Mouse (Mus musculus) olfactory bulb, adult 2 months (tissue): Measurements from ENCODE around the gene Soat1. TPM values are rescaled to one million over a fixed set of nuclear protein-coding genes. Genes with fewer than 3 reads are reported as not detected.

Experiments used
- H3K27ac ChIP-seq: fragments of 200-500 bp; 2 replicates; pipeline ENCODE4 v1.5.1; 2012; ENCODE audit warnings: low read depth, low read length; ENCODE audit not compliant: insufficient read depth
- H3K4me1 ChIP-seq: fragments of 200-500 bp; 2 replicates; pipeline ENCODE4 v1.6.1; 2012; ENCODE audit warnings: low read length; ENCODE audit not compliant: control insufficient read depth, insufficient read depth
- H3K4me3 ChIP-seq: fragments of 200-500 bp; 2 replicates; pipeline ENCODE4 v1.5.1; 2012; ENCODE audit warnings: mild to moderate bottlenecking, low read depth, low read length, moderate library complexity; ENCODE audit not compliant: insufficient read depth
- CTCF ChIP-seq: fragments of 200-500 bp; IDR thresholded peaks from 2 replicates; pipeline ENCODE4 v1.5.1; 2012; ENCODE audit warnings: low read depth, mild to moderate bottlenecking, low read length, moderate library complexity; ENCODE audit not compliant: insufficient read depth
- POLR2A ChIP-seq: fragments of 200-500 bp; IDR thresholded peaks from 2 replicates; pipeline ENCODE4 v1.6.1; 2012; ENCODE audit warnings: mild to moderate bottlenecking, low read depth, low read length, moderate library complexity; ENCODE audit not compliant: insufficient read depth
- WGBS: fragments of 180-500 bp; shearing (Covaris S2); methylation state at CpG from one replicate; pipeline ENCODE4 v1.1.7; 2018; 5-methylcytosine and 5-hydroxymethylcytosine counted together
- polyA plus RNA-seq: library from polyadenylated mRNA; stranded (reverse); fragments of >200 nt; gene quantifications from 2 replicates; pipeline ENCODE4 v1.2.4, GENCODE M21; 2012; ENCODE audit warnings: low replicate concordance; ENCODE audit not compliant: missing spikeins, insufficient read depth, insufficient read length

The Soat1 gene
- polyA plus RNA-seq, 1 experiment, result not detected

DNA sequence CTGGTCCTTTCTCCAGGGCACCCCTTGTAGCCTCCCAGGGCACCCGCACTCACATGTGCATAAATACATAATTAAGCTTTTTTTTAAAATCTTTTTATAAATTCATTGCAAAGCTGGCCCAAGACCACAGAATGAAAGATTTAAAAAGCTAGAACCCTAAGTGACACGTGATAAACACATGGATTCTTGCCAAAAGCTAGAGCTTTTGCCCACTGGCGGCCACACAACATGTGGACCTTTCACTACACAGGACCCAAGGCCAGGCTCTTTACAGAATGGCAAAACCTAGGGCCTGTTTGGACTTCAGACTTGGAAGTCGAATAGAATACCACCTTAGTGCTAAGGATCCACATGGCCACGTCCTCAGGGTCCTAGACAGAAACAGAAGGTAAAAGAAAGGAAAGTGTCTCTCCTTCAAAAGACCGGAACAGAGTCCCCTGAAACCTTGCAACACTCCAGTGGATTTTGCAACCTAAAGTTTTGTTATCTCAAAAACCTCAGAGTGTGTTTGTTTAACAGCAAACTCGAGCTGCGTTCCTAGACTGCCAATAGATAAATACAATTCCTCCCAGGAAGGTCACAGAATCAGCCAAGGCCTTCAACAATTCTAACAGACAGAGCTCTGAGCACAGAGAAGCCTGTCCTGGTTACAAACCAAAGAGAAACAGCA is 15.6 kb downstream of the Soat1 start:
- 76% methylated on average over 8 of the region's 8 CpGs for WGBS
- Histone ChIP-seq H3K27ac (no peak overlapping the region), H3K4me1 (peaks cover 3% of the 10 kb centered on the region; the same call in 1 of the 2 replicates), H3K4me3 (no peak overlapping the region)
- TF ChIP-seq POLR2A (no peak), CTCF (no peak)

DNA sequence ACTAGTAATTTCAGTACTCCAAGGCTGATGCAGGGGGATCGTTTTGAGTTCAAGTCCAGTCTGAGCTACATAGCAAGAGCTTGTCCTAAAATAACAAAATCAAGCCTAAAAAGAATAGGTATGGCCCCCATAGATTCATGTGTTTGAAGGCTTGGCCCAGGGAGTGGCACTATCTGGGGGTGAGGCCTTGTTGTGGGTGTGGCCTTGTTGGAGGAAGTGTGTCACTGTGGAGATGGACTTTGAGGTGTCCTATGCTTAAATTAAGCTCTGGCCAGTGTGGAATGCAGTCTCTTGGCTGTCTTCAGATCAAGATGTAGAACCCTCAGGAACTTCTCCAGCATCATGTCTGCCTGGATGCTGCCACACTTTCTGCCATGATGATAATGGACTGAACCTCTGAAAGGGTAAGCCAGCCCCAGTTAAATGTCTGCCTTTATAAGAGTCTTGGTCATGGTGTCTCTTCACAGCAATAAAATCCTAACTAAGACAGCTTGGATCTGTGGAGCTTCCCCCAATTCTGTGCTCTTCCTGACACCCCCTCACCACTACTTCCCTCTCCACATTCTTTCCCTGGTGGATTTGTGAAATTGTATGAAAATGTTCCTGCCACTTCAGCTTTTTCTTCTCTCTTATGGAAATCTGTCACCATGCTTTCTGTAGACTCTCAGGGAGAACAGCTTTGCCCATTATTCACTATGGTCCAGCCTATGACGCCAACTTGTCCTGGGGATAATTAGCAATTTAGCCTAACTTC is 18.9 kb downstream of the Soat1 start:
- peaks cover 3% of the 10 kb centered on the region; the same call in 1 of the 2 replicates for H3K4me1 ChIP-seq
- H3K4me3 ChIP-seq, result no peak overlapping the region
- WGBS, result 85% methylated on average over 2 of the region's 2 CpGs
- H3K27ac ChIP-seq, result no peak overlapping the region
- TF ChIP-seq CTCF (no peak), POLR2A (no peak)

GRCm38 (mm10) chr1:156454384-156454783 is 19.7 kb downstream of the Soat1 start:
- no peak overlapping the region for H3K4me3 ChIP-seq
- H3K27ac ChIP-seq, result 0 out of 2 replicates have a peak overlapping the region, but pooled peaks have one; percentile 17
- H3K4me1 ChIP-seq, result peaks cover 6% of the 10 kb centered on the region; the same call in 1 of the 2 replicates
- no peak for TF ChIP-seq CTCF
- TF ChIP-seq POLR2A, result no peak
- WGBS, result 30% methylated on average over 7 of the region's 7 CpGs

- peaks cover 9% of the 10 kb centered on the region; the same call in 1 of the 2 replicates for H3K4me1 ChIP-seq
- no peak overlapping the region for H3K4me3 ChIP-seq
- peak overlapping the region; percentile 17; the same call in 1 of the 2 replicates for H3K27ac ChIP-seq
- 85% methylated on average over 10 of the region's 10 CpGs for WGBS
- TF ChIP-seq CTCF (no peak), POLR2A (no peak)
Observed at GRCm38 (mm10) chr1:156453876-156454275, 20.3 kb downstream of the Soat1 start.

DNA sequence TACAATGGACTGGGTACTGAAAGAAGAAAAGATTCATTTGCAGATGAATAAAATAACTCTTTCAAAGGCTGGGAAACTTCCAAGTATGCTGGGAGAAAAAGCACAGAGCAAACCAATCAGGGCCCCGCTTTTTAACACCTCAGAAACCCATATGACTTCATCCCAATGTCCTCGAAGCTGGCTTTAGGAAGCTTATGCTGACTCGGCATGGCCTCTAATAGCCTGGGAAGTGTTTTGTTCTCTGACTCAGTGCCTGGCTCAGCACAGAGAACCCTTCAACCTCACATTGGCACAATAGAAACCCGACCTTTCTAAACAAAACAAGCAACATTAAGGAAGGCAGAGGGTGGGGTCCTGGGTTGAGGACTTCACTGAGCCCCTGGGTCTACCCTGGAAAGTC is 23.7 kb downstream of the Soat1 start:
- TF ChIP-seq CTCF (no peak), POLR2A (no peak)
- H3K4me3 ChIP-seq, result no peak overlapping the region
- peaks cover 9% of the 10 kb centered on the region; the same call in 1 of the 2 replicates for H3K4me1 ChIP-seq
- H3K27ac ChIP-seq, result no peak overlapping the region
- WGBS, result 28% methylated on average over 4 of the region's 4 CpGs

- Histone ChIP-seq H3K4me3 (no peak overlapping the region), H3K27ac (no peak overlapping the region), H3K4me1 (peaks cover 9% of the 10 kb centered on the region; the same call in 1 of the 2 replicates)
- WGBS, result 60% methylated on average over 17 of the region's 17 CpGs
- TF ChIP-seq POLR2A, result no peak
- TF ChIP-seq CTCF, result no peak
Observed at GRCm38 (mm10) chr1:156449691-156450090, 24.4 kb downstream of the Soat1 start.

DNA sequence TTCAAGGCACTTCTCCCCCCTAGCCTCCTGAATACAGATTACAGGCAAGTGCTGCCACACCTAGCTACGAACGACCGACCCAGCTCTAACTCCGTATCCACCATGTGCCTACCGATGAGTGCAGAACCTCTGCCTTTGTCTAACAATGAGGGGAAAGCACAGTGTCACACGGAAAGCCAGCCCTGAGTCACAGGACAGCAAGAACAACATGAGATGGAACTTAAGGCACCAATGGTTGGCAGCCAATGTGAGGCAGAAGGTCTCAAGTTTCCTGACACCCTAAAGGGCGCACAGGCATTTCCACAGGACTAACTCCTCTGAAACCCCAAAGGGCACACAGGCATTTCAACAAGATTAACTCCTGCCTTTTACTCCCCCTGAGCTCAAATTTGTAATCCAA is 25.0 kb downstream of the Soat1 start:
- H3K4me1 ChIP-seq, result peaks cover 9% of the 10 kb centered on the region; the same call in 1 of the 2 replicates
- TF ChIP-seq CTCF (no peak), POLR2A (no peak)
- no peak overlapping the region for H3K27ac ChIP-seq
- H3K4me3 ChIP-seq, result no peak overlapping the region
- 84% methylated on average over 7 of the region's 7 CpGs for WGBS

GRCm38 (mm10) chr1:156445049-156445448 is 29.1 kb downstream of the Soat1 start:
- no peak for TF ChIP-seq CTCF
- no peak for TF ChIP-seq POLR2A
- Histone ChIP-seq H3K4me1 (peaks cover 6% of the 10 kb centered on the region; the same call in 1 of the 2 replicates), H3K4me3 (no peak overlapping the region), H3K27ac (no peak overlapping the region)
- 14% methylated on average over 1 of the region's 1 CpGs for WGBS

DNA sequence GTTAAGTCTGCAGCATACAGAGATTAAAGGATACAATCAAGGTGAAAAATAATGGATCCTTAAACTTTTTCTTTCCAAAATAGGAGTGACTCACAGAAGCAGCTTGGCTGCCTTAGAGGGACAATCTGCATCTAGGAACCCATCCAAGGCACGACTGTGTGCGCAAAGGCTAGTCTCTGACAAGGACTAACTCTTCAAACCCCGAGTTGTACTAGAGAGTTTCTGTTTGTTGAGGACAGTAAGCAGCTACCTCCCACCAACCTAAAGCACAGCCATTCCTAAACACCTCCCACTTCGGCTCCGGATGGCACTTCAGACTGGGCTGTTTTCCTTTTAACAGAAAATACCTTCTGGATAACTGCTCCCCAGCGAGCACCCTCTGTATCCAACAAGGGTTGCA is 31.4 kb downstream of the Soat1 start:
- no peak overlapping the region for H3K27ac ChIP-seq
- H3K4me3 ChIP-seq, result no peak overlapping the region
- WGBS, result 59% methylated on average over 6 of the region's 6 CpGs
- no peak for TF ChIP-seq POLR2A
- no peak for TF ChIP-seq CTCF
- no peaks in the 10 kb centered on the region for H3K4me1 ChIP-seq
